Mouse (Mus musculus): ENCODE results near the gene Bmpr1b.

Bmpr1b gene

GRCm38 (mm10) chr3:141897698-141898097, 271.5 kb downstream of the Bmpr1b start:
- DNase-seq: no peak

DNA sequence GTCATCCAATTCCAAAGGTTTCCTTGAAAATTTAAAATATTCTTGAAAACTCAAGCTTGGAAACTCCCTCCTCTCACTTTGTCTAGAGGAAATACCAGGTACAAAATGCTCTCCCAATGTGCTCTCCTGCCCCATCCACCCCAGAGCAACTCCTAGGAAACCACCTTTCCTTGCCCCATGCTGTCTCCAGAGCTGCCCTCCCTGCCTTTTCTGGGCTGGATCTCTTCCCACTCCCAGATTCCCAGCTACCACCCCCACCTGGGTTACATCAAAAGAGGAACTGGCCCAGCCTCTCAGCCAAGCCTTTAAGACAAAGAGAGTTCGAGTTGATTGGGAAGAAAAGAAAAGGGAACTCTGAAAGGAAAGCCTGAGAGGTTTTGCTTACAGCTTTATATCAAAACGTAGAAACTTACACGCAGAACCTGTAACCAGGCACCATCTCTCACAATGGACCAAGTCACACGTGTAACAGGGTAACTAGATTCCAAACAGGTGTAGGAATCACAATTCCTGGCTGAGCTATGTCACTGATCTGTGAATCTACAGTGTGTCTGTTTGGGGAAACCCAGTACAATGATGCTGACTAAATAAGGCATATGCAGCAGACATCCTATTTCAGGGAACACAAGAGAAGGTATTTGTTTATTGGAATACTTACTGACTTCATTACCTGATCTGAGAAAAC, 272.2 kb downstream of the Bmpr1b start:
- DNase-seq: no peak

DNA sequence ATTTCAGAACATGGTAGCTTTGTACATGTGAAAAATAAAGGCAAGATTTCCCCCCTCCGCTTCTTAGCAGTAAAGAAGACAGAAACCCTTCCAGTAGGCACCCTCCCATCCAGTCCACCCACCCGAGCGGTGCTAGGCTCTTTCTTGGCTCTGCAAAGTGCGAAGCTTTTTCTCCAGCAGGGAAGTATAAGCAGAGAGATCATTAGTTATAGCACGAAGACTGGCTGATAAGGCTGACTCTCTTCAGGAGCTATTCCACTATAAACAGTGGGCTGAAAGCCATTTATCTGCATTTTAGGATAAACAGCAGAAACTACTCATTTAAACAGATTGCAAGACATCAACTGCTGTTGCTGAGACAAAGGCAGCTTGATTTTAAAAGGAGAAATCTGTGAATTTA, 274.1 kb downstream of the Bmpr1b start:
- no peak for DNase-seq

DNA sequence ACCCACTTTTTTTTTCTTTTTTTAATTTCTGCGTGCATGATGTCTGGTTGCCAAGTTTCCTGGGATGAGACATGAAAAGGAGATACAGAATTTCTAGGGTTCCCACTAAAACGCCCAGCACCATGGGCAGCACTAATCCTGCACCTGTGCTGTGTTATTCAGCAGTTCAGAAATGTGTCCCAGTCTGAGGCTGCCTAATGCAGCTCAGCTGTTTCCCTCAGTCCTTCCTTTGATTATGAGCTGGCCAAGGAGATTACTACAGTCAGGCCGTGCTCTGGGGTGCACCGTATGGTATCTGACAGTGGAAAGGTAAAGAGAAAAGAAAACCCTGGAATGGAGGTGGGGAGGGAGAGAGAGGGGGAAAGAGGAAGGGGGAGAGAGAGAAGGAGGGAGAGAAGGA, 278.6 kb downstream of the Bmpr1b start:
- DNase-seq: no peak

DNA sequence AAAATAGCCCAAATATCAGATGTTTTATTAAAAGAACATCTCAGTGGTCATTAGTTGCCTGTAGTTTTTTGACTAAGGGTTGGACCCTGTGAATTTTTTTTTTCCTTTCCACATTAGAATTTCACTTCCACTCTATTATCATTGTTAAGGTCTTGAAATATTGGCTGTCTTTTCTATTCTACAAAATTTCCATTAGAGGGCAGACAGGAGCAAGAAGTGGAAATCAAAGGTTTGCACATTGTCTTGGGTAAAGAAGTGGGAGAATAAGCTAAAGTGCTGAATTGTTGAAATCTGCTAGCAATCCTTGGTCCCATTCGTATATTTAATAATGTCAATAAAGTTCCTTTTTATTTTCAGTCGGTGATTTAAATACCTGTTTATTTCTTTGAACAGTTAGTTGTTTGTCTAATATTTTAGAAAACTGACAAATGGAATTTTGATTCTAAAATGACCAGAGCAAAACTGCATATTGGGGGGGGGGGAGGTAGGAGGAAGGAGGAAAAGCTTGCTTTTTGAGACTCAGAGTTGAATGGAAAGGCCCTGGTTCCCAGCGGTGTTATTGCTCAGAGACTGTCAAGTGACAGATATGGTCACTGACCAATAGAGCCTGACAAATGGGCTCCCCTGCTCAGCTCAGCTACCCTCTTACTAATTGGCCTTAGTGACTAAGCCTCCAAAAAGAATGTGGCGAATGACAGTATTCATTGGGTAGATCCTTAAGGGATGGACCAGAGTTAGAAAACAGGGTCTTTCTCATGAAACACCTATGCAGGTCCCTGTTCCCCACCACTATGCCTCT, 281.6 kb downstream of the Bmpr1b start:
- no peak for DNase-seq

DNA sequence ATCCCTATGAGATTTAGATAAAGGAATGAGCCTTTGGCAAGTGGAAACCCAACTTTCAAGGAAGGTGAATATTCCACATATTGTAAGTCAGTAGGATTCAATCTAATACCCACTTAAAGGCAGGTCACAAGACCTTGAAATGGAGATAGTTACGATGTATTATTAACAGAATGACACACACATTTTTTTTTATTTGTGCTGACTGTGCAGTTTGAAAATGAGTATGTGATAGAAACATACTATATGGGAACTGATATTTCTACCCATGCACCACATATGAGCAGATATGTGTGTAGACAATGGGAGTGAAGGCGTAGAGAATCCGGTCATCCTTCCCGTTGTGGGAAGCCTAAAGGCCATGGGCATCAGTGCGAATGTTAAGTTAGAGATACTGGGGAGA, 285.0 kb downstream of the Bmpr1b start:
- no peak for DNase-seq

GRCm38 (mm10) chr3:141882496-141882895, 286.7 kb downstream of the Bmpr1b start:
- no peak for DNase-seq

GRCm38 (mm10) chr3:141872337-141873042, 296.7 kb downstream of the Bmpr1b start:
- DNase-seq: no peak

GRCm38 (mm10) chr3:141871805-141872204, 297.4 kb downstream of the Bmpr1b start:
- DNase-seq: no peak

- DNase-seq: peak; percentile 23 to 50
Observed at GRCm38 (mm10) chr3:141862816-141863461, 306.3 kb downstream of the Bmpr1b start.

DNA sequence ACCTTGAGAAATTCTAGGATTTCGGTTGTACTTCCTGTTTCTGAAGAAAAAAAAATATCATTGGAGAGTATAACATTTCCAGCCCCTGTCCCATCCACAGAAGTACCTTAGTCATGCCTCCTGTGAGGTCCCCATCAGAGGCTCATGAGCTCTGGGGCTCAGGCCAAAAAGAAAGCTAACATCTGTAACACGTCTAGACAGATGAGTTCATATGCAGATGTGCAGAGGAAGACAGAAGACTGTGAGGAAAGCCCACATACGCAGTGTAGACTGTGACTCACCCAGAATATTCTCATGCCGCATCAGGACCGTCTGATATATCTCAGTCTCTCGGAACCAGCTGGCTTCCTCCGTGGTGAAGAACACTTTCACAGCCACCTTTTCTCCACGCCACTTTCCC, 312.1 kb downstream of the Bmpr1b start:
- DNase-seq: no peak

DNA sequence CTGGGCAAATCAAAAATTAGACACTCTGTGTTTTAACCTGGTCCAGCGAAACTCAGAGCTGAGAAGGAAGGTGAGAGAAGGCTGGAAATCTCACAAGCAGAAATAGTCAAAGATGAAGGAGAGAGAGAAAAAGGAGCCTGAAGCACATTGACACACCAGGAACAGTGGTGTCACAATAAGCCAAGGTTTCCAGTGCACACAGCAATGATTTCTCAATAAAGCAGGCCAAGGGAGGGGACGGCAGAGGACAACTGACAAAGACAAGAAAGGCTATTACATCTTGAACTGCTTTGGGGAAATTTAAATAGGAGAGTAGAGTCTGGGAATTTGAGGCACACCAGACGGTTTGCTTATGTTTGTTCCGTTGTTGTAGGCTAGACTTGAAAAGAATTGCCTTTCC, 314.9 kb downstream of the Bmpr1b start:
- no peak for DNase-seq

DNA sequence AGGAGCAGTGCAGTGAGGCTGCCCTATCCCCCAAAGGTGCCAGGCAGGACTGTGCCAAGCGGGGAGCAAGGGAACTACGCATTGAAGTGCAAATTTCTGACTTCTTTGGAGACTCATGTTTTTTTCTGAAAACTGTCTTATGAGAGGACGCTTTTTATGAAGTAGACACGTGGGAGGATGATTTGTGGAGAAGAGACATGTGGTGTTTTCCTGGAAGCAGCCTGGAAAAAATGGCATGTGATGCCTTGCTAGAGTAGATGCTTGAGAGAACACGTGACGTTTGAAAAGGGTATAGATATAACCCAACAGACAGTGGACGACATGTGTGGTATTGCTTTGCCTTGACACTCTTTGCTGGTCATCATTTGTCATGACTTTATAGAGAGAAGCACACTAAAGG, 319.1 kb downstream of the Bmpr1b start:
- no peak for DNase-seq

- DNase-seq: no peak
Observed at GRCm38 (mm10) chr3:141849206-141849605, 320.0 kb downstream of the Bmpr1b start.

DNA sequence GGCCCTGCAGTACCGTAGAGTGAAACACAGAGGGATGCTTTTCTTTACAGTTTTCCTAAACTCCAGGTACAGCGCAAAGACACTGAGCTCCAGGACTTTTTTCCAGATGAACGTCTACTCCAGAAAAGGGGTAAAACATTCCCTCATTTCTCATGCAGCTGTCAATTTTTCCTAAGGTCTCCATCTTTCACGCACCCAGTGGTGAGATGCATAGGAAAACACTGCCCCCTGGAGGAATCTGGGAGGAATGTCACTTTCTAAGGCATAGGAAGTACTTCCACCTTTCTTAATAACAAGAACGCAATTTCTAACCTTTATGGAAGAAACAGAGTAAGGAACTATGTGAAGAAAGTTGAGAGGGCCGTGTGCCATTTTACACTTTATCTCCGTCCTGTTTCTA, 330.4 kb downstream of the Bmpr1b start:
- no peak for DNase-seq

DNA sequence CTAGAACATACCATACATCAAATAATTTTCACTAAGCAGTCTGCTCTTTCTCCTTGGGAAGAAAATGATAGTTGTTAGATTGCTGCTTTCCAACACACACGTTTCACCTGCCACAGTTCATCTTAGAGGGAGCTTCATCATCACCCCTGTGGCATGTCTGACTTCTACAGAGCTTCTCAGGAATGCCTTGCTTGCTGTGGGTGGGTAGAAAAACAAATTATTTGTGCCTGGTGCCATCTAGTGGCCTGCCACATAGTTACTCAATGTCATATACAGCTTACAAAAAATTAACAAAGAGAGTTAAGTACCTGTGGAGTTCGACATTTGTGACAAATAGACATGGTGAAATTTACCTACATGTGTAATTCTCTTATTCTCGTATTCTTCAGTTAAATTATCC, 338.1 kb downstream of the Bmpr1b start:
- DNase-seq: peak in 1 of 2 experiments; percentile 42

GRCm38 (mm10) chr3:141828301-141828700, 340.9 kb downstream of the Bmpr1b start:
- no peak for DNase-seq

DNA sequence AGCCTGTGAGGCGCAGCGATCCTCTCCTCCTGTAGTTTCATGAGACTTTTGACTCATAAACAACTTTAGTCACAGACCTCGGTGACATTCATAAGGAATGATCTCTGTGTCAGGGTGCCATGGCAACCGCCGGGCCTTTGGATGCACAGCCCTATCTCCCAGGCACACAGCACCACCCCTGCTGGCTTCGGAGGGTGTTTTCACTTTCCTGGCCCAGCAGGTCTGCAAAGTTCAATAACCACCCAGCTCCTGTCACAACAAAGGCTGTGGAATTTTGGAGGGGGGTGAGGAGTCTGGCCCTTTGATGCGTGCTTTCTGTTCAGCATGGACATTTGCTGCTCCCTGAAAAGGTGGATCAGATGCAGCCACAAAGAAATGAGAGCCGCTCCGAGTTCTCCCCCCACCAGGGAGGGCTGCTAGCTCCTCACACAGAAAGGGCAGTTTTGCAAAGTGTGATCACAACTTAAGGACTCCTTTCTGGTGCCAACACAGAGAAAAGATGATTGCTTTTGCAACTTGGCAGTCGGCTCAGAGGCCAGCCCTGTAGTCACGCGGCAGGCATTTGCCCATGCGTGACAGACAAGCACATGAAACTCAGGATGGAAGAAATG, 349.8 kb downstream of the Bmpr1b start:
- peak in 1 of 2 experiments; percentile 54 for DNase-seq

GRCm38 (mm10) chr3:141818615-141819312, 350.5 kb downstream of the Bmpr1b start:
- DNase-seq: no peak

GRCm38 (mm10) chr3:141814776-141815175, 354.4 kb downstream of the Bmpr1b start:
- DNase-seq: no peak

GRCm38 (mm10) chr3:141811348-141811747, 357.9 kb downstream of the Bmpr1b start:
- DNase-seq: peak in 1 of 2 experiments; percentile 18

GRCm38 (mm10) chr3:141810944-141811343, 358.3 kb downstream of the Bmpr1b start:
- DNase-seq: no peak
